Mouse (Mus musculus) cortical plate, adult 2 months (tissue): ENCODE data around the gene Nenf. TPM values are rescaled to one million over a fixed set of nuclear protein-coding genes. Genes with fewer than 3 reads are reported as not detected.
A peak's percentile ranks its signal among the peaks of the same experiment; 100 is the strongest.

ENCODE experiments used
- H3K27ac ChIP-seq: fragments of 200-500 bp; 2 replicates; pipeline ENCODE4 v1.5.1; 2012; ENCODE audit warnings: low read length, control low read depth, inconsistent platforms; ENCODE audit not compliant: insufficient read depth
- H3K4me1 ChIP-seq: fragments of 200-500 bp; 2 replicates; pipeline ENCODE4 v1.6.1; 2011; ENCODE audit warnings: low read length; ENCODE audit not compliant: control insufficient read depth, insufficient read depth
- H3K4me3 ChIP-seq: fragments of 200-500 bp; 2 replicates; pipeline ENCODE4 v1.5.1; 2011; ENCODE audit warnings: mild to moderate bottlenecking, low read length, control low read depth; ENCODE audit not compliant: insufficient read depth
- CTCF ChIP-seq: fragments of 200-500 bp; IDR thresholded peaks from 2 replicates; pipeline ENCODE4 v1.5.1; 2011; ENCODE audit warnings: mild to moderate bottlenecking, control low read depth, low read length; ENCODE audit not compliant: insufficient read depth; ENCODE audit errors: extremely low read depth
- POLR2A ChIP-seq: fragments of 200-500 bp; IDR thresholded peaks from 2 replicates; pipeline ENCODE4 v1.6.1; 2011; ENCODE audit warnings: mild to moderate bottlenecking, low read length, control low read depth; ENCODE audit not compliant: insufficient read depth; ENCODE audit errors: extremely low read depth
- polyA plus RNA-seq: library from polyadenylated mRNA; depleted of rRNA; stranded (reverse); fragments of >200 nt; gene quantifications from 2 replicates; pipeline ENCODE4 v1.2.3, GENCODE M21; 2012

The Nenf gene
- polyA plus RNA-seq, 1 experiment: 175 TPM

DNA sequence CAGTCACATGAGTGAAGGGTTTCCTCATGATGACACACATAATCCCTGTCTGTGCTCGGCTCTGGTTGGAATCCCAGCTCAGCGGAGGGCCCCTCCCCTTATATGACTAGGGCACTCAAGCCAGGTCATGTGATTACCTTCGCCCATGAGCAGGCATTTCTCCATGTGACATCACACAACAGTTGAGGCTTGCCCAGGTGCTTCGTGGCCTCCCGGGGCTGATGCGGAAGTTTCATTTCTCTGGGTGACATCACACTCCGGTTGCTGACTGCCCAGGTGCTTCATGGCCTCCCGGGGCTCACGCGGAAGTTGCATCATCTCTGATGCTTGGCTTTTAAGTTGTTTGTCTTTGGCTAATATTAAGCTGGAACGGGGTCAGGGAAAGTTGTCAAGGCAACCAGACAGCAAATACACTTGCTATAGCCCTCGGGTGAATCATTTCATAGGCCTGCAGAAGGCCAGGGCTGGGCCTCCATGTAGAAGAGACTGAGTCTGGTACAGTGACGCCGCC, 40.4 kb downstream of the Nenf start:
- no peak overlapping the region for H3K27ac ChIP-seq
- no peaks in the 10 kb centered on the region for H3K4me1 ChIP-seq
- TF ChIP-seq POLR2A: no peak
- TF ChIP-seq CTCF: no peak
- H3K4me3 ChIP-seq: no peak overlapping the region

DNA sequence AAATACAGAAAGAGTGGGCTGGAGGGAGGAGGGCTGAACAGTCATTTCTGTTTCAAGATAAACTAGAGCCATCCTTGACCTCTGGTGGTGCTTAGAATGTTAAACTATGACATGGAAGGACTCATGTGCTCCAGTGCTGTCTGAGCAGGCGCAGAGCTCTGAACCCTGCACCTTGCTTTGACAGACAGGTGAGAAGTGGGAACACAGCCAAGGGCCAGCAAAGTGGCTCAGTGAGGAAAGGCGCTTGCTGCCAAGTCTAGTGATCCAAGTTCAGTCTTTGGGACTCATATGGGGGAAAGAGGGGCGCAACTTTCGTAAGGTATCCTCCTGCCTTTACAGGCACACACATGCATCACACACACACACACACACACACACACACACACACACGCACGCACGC, 41.8 kb downstream of the Nenf start:
- H3K27ac ChIP-seq: no peak overlapping the region
- no peaks in the 10 kb centered on the region for H3K4me1 ChIP-seq
- H3K4me3 ChIP-seq: no peak overlapping the region
- TF ChIP-seq POLR2A: no peak
- no peak for TF ChIP-seq CTCF

DNA sequence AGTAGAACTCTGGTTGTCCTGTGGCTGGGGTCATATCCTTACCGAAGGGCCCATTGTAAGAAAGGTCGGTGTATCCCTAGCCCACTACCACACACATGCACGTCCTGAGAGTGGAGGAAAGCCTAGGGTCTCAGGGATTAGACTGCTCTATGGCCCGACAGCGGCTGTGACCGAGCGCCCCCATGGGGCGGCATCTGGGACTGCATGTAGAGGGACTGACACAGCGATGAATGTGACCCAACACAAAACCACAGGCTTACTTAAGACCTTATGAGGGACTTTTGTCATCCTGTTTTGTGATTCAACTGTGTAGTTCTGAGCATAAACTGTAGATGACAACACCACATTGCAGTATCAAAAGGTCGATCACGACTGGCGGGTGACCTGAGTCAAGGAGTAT, 42.5 kb downstream of the Nenf start:
- TF ChIP-seq CTCF: peak; percentile 66
- TF ChIP-seq POLR2A: no peak
- no peak overlapping the region for H3K4me3 ChIP-seq
- H3K4me1 ChIP-seq: no peaks in the 10 kb centered on the region
- H3K27ac ChIP-seq: no peak overlapping the region

DNA sequence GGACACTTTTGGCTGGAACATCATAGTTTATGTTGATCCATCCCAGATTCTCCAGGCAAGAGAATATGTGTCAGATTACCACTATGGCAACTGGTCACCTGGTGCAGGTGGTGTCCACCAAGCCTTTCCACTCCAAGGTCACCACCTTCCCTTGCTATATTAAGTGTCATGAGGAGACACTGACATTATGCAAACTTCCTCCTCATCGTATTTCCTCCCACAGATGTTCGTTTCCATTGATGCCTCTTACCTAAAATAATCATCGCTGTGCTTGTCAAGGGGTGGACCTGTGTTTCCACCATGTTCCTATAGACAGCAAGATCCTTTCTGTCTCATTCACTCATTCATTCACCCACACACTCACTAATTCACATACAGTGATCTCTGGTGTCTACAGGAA, 45.3 kb downstream of the Nenf start:
- Histone ChIP-seq H3K27ac (no peak overlapping the region), H3K4me3 (no peak overlapping the region), H3K4me1 (no peaks in the 10 kb centered on the region)
- TF ChIP-seq POLR2A: no peak
- no peak for TF ChIP-seq CTCF

DNA sequence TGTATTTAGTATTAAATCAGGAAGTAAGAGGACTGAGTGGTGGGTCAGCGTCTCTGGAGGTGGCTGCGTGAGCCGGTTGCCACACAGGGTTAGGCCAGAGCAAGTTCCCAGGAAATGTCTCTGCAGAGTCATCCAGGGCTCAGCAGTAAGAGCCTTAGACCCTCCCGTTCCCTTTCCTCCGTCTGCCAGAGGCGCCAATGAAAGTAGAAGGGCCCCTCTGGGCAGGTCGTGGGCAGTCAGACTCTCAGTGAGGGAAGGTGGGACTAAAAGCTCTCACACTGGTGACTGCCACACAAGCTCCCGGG, 48.4 kb downstream of the Nenf start:
- TF ChIP-seq CTCF: no peak
- TF ChIP-seq POLR2A: no peak
- Histone ChIP-seq H3K27ac (no peak overlapping the region), H3K4me3 (no peak overlapping the region), H3K4me1 (no peaks in the 10 kb centered on the region)

DNA sequence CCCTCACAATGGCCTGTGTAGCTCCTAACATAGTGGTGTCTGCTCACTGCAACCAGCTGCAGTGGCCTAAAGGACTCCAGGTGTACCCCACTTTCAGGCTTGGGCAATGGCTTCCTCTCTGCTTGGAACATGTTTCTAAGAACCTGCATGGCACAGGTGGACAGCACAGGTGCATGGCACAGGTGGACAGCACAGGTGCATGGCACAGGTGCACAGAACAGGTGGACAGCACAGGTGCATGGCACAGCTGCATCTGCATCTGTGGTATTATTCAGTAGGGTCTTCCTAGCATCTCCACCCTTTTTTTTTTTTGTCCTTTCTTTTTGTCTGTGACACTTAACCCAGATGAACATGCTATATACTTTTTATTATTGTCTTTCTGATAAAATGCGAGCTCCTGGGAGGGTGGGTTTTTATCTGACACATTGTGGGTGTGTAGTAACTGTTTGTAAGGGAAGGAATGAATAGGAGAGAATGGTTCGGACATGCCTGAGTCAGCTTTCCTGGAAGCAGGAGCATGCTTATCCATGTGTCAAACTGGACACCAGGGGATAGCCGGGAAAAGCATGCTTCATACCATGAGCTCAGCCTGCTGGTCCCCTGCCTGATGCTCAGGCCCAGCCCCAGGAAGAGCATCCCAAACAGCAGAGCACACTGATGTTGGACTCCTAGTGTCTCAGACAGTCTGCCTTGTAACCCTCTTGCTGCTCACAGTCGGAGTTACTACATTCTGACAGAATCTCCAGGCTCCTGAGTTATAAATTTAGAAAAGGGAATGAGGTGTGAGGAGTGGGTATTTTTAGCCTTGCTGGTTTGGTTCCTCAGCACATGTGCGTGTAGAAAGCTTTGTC, 49.0 kb downstream of the Nenf start:
- Histone ChIP-seq H3K27ac (no peak overlapping the region), H3K4me3 (no peak overlapping the region), H3K4me1 (no peaks in the 10 kb centered on the region)
- TF ChIP-seq CTCF (no peak), POLR2A (no peak)

DNA sequence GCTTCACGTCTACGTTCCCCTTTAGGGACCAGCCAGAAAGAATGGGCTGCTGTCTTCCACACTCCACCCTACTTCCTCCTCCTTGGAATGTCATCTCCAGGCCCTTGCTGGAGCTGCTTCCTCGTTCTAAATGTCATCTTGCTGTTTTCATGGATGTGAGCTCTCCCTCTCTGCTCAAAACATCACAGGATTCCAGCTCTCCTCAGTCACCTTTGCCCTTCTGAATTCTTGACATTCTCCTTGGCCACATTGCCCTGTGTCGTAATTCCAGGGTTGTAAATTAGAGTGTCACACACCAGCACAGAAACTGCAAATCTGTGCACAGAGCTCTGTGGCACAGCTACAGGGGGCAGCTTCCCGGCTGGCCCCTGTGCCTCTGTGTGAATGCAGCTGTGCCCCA, 50.1 kb downstream of the Nenf start:
- Histone ChIP-seq H3K27ac (no peak overlapping the region), H3K4me1 (no peaks in the 10 kb centered on the region), H3K4me3 (no peak overlapping the region)
- TF ChIP-seq POLR2A (no peak), CTCF (no peak)

DNA sequence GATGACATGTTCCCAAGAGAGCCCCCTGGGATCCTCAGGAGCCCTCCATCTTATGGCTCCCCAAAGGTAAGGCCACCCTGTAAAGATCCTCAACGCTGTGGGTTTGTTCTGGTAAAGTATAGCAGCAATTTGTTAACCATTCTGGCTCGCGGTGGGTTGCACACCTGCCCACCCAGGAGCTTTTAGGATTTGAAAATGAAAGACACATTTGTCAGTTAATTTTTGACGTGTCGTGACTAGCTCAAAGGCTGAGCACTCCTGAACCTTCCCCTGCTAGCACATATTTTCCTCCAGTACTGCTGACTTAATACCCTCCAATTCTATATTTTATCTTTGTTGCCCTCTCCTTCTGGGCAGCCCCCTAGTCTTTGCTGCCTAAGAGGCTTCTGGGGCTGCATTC, 50.8 kb downstream of the Nenf start:
- no peak for TF ChIP-seq POLR2A
- TF ChIP-seq CTCF: no peak
- H3K4me3 ChIP-seq: no peak overlapping the region
- no peak overlapping the region for H3K27ac ChIP-seq
- H3K4me1 ChIP-seq: no peaks in the 10 kb centered on the region

DNA sequence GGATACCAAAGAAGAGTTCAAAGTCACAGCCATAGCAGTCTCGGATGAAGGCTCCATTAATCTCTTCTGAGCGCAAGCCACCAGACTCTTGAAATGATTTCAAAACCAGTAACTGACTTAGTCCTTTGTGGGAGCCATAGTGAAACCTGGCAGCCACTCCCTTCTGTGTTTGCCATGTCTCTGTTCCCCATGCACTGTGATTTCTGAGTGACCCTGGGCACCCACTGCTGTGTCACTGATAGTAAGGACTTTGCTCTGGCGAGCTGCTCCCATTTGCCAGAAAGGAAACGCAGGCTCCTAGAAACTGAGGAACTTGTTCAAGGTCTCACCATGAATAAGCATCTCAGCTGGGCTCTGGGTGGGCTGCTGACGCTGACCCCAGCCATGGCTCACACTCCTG, 54.5 kb downstream of the Nenf start:
- no peak overlapping the region for H3K4me3 ChIP-seq
- no peaks in the 10 kb centered on the region for H3K4me1 ChIP-seq
- no peak for TF ChIP-seq CTCF
- no peak for TF ChIP-seq POLR2A
- no peak overlapping the region for H3K27ac ChIP-seq

DNA sequence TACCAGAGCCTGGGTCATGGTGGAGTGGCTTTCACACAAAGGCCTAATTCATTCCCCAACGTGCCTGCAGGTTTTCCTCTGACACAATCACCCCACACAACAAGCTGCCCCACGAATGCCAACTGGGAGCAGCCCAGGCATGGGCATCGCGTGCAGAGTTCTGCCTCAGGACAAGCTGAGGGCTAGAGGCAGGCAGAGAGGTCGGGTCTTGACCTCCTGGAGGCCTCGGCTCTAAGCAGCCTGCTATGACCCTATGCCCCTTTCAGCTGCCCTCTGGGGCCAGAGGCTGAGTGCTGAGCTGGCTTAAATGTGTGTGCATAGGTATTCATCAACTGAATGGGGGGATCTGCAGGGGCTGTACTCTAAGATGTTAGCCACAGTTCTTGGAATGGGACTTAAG, 56.1 kb downstream of the Nenf start:
- H3K4me3 ChIP-seq: no peak overlapping the region
- no peak overlapping the region for H3K27ac ChIP-seq
- TF ChIP-seq CTCF (no peak), POLR2A (no peak)
- H3K4me1 ChIP-seq: no peaks in the 10 kb centered on the region
